Mouse (Mus musculus) ES-E14 (cell line): ENCODE measurements around the gene Hlcs.

ENCODE experiments used
- HCFC1 ChIP-seq: IDR thresholded peaks from 2 replicates; pipeline ENCODE4 v1.6.1; 2012; ENCODE audit warnings: low read length, inconsistent platforms, borderline replicate concordance; ENCODE audit not compliant: insufficient read depth
- MAFK ChIP-seq: IDR thresholded peaks from 2 replicates; pipeline ENCODE4 v1.6.1; 2014; ENCODE audit warnings: mild to moderate bottlenecking, low read depth, low read length, inconsistent platforms; ENCODE audit not compliant: insufficient read depth
- ZNF384 ChIP-seq: IDR thresholded peaks from 2 replicates; pipeline ENCODE4 v1.6.1; 2012; ENCODE audit warnings: low read depth, low read length, inconsistent platforms

GRCm38 (mm10) chr16:94303203-94303535, 10.2 kb downstream of the Hlcs start:
- TF ChIP-seq HCFC1, result no peak
- no peak for TF ChIP-seq ZNF384
- TF ChIP-seq MAFK, result no peak
